Mouse (Mus musculus) cerebellum, postnatal 4 days (tissue): ENCODE measurements at regions not wholly inside any gene's neighbourhood (a gene's known extent, or its start where the extent isn't known, plus 50 kb on each side); places are given as distances from the start of the nearest gene placed in this dataset.
A peak's percentile ranks its signal among the peaks of the same experiment; 100 is the strongest.

Experiments
- DNase-seq, 2 experiments: peaks; one replicate each; pipeline ENCODE4 v3.0.0; 2022; ENCODE audit warnings: low spot score in 2 of 2, mixed read lengths in 1 of 2

DNA sequence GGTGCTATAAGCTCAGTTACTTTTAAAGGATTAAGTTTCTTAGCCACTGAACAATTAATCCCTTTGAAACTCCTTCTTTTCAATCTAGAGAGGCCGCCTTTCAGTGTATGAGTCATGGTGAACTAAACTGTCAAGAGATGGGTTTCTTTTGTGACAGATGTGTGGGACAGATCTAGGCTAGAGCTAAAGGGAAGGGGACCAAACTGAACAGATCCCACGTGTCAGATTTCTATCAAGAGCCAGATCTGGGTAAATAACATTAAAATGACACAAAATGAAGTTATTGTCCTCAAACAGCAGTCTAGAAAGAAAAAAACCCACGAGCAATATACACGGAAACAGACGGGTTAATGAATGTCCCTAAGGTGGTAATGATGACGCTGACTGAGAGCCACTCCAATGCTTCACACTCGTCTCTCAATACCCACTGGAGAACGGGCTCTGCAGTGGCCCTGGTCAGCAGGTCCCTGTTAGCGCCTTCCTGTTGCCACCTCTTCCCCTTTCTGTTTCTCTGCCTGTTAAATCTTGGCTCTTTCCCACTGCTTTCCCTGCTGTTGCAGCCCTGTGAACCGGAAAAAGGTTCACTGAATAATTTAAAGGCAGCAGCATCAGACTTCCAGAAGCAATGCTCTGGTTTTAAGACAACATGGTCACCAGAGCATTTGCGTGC, 52.7 kb upstream of the Rab3gap2 start:
- no peak for DNase-seq

DNA sequence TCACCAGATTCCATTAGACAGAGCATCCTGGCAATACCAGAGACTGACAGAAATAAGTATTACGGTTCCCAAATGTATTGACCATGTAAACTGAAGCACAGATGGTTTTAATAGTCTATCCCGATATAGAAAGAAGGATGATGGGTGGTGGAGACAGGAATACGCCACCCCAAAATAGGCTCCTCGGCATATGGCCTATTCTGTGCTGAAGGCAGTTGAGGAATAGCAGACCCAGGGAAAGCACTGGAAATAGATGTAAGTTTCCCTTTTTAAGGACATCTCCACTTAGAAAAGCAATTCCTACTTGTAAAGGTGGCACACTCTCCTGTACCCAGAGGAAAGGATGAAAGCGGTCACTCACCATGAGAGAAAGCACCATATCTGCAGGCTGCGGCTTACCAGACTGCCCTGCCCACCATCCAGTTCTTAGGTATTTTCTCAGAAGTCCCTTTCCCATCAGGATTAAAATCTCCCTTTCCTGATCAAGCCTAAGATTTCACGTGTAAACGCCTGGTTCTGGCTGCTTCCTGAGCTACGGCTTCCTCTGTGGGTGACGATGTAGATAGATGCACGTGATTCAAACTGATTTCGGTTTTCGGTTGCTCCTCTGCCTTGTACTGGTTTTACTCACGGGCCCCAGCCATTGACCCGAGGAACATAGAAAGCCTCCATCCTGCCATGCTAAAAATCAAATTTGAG, 53.3 kb upstream of the Rab3gap2 start:
- DNase-seq, result no peak

DNA sequence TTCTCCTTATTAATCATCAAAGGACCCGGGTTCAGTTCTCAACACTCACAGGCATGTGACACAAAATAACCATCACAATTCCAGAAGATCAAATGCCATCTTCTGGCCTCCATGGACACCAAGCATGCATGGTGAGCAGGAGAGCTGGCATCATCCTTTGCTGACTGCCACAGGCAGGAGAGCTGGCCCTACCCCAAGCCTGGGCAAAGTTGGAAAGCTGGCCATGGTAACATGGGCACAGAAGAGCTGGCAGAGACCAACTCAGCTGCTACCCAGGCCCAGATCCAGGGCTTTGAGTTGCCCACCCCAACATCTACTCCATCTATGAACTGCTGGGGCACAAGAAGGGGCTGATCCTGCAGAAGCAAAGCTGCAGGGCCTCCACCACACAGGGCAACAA, 59.1 kb upstream of the Rab3gap2 start:
- DNase-seq, result peak in 1 of 2 experiments; percentile 32

DNA sequence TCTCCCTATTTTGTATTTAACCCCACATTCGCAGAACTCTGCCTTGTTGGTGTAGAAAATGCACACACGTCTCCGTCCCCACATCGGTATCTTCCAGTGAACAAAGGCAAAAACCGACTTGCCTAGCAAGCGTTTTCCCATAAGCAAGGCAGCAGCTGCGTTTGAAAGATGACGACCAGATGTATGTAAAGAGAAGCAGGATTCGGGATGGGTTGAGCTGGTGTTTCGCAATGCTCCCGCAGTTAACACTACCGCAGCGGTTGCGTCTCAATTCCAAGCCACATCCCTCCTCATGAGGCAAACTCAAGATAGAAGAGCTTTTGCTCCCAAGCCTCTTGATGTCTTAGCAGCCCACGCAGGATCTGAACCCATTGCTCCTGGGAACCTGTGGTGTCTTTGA, 59.9 kb upstream of the Rab3gap2 start:
- DNase-seq, result no peak

DNA sequence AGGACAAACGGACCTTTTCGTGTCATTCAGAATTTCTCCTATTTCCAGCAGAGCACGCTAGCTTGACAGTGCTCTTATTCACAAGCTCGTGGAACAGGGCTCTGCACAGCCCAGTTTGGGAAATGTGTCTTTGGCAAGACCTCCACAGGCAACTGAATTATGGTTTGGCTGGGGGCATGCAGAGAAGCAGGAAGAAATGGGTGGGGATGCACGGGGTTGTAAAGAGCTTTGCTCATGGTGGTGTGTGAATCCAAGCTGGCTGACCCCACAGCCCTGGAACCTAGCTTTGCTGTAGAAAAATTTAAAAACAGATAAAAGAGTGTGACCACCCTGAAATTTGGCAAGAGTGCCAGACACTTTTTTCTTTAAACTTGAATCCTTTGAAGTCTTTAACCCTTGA, 63.6 kb upstream of the Rab3gap2 start:
- DNase-seq, result no peak

DNA sequence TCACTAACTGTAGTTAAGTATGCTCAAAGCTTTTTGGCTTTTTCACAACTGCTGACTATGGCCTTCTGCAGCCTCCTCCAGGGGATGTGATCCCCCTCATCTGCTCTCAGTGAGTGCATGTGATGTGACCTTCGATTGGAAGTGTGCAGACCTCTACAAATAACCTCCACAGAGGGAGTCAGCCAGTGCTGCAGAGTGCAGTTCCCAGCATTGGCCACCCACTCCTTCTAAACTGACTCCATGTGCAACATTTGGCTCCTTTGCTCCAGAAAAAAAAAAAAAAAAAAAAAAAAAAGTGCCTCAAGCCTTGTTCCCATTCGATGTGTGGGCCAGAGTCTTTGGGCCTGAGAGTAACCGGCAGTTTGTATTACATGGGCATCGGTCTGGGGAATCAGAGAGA, 75.7 kb upstream of the Rab3gap2 start:
- no peak for DNase-seq

DNA sequence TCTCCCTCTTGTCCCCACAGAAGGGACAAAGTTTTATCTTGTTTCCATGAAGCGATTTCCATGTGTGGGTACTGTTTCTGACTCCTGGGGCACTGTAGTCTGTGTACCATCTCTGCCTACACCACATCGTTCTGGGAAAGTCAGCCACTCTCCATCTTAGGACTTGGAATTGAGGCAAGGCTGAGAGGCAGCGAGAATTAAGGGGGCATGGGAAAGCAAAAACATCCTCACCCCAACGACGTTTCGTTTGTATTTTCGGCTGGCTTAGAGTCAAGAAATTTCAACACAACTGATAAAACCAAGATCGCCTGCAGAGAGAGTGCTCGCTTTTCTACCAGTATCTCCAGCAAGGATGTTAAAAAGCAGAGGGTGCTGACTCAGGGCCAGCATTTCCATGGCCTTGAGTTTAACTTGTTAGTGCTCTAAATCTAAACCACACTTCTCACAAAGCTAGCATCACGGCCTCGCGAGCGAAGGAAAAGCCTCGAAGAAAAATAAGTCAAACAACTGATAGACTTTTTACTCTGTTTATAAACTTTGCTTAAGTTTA, 78.1 kb upstream of the Rab3gap2 start:
- no peak for DNase-seq

DNA sequence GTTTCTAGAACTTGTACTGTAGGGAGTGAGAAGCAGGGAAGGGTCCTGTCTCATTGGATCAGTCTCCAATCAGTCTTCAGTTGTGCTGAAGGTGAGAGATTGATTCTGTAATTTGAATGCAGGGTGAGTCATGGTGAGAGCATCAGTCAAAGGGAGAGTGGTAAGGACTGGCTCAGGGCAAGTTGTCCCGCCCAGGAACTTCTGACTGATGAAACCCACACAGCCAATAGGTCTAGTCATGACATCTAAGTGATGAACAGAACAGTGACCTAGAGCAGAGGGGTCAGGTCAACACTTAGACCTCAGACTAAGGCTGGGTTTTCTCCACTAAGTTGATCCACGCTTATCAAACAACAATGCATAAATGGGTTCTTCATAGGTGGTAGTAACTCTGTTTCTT, 82.4 kb upstream of the Rab3gap2 start:
- DNase-seq, result no peak

DNA sequence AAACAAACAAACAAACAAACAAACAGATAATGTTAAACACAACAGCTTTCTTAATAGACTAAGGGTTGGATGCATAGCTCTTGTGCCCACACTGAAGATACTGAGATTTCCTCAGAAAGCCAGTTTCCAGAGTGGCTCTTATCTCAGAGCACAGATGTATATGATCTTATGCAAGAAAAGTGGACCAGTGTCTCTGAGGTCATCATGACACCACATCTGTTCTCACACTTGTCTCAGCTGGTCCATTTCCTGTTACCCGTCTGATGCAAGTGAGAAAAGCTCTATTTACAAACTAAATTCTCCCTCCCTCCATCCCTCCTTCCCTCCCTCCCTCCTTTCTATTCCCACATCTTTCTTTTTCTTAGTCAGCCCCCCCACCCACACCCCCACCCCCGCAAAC, 83.5 kb upstream of the Rab3gap2 start:
- DNase-seq, result no peak

DNA sequence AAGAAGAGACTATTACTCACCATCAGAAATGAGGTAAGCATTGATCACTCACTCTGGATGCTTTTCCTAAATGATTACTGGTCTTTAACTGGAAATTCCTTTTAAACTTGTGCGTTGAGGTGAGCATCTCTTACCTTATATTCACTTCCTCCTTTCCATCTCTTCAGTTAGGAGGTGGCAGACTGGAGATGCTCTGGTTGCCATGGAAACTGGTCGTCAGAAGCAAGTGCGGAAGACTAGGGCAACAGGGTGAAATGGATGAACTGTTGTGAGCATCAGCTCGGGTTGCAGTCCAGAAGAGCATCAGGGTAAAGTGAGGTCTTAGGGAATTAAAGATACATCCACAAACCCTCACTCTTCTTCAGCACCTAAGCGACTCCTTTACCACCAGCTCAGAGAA, 86.2 kb upstream of the Rab3gap2 start:
- no peak for DNase-seq

DNA sequence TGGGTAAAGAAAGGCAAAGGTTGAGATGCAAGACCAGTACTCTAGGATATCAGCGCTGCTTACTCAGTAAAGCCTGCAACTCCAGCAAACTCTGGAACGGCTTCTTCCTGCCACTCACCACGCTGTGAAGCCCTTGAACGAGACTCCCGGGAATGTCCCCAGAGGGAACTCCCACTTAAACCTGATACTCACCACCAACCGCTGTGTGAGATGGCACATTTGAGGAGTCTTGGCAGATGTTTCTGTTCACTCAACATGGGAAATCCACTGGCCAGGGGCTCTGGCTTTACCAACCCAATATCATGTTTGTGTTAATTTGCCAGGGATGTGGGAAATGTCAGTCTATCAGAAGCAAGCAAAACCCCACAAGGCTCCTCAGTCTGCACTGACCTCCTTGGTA, 90.2 kb upstream of the Rab3gap2 start:
- DNase-seq, result no peak

DNA sequence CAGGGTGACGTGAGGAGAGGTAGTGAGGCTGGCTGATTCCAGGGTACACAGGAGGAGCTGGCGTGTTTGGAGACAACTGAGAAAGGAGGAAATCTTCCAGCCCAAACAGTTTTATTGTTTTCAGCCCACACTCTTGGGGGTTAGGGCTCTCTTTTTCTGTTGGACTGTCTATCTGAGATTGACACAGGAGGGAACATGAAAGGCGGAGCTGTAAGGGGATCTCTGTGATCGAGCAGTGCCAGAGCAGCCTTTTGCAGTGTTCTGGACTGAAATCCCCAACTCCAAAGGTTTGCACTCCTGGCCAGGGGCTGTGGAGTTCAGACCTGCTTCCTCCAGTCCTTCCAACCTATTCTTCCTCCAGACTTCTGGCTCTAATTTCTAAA, 91.9 kb upstream of the Rab3gap2 start:
- no peak for DNase-seq

DNA sequence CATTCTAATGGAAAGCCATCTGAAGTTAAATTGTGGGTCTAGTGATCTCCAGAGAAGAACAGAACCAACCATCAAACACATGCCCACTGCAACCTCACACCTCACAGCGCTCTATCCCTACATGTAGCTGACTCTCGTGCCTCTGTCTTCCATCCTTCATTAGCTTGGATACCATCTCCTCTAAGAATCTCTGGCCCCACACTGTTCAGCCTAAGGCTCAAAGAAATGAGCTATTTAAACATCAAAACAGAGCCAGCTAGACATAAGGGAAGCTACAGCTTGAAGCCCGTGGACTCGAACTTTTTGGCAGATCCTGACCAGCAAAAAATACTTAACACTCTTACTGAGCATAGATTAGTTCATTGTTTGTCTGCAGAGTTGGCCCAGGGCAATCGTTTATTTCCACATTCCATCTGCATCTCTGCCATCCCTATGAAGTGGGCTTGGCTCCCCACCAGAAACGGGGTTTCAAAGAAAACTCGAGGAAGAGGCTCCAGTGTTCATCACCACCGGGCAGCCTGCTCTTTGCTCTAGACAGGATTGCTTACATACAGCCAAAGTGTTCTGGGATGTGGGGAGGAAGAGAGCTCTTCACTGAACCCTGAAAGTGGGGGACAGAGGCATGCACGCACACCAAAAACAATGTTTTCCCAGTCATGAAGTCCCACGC, 92.4 kb upstream of the Rab3gap2 start:
- peak in 1 of 2 experiments; percentile 24 for DNase-seq

DNA sequence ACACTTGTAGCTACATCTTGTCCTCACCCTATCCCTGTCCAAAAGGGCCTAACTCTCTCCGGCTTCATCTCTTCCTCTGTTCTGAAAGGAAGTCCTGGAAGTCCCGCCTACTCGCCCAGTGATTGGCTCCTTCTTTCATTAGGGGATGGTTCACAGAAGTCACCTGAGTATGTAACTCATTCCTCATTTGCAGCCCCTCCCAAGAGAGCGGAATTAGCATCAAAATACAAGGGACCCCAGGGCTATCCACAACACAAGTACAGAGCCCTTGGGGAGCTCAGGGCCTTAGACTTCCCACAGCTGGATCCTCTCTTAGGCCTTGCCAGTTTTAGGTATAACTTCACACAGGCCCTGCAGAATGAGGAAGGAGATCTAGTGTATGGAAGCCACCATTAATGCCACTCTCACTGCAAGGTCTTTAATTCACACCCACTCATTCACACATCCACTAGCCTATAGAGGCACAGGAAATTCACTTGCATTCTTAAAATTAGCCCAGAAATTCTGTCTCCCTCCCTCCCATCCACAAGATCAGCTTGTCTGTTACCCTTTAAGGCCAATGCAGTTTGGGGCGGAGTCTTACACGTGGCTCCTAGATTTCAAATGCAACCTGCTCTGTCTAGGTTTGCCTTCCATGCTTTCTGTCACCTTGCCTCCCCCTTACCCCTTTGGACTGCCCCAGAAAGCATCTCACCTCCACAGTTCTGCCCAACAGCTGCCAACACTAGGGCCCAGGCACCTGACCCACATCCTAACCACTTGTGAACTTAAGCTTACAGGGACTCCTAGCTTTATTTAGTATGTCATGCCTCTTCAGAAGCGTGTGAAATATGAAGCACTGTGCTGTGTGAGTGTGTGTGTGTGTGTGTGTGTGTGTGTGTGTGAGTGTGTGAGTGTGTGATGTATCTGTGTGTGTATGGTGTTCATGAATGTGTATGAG, 98.7 kb upstream of the Rab3gap2 start:
- no peak for DNase-seq

DNA sequence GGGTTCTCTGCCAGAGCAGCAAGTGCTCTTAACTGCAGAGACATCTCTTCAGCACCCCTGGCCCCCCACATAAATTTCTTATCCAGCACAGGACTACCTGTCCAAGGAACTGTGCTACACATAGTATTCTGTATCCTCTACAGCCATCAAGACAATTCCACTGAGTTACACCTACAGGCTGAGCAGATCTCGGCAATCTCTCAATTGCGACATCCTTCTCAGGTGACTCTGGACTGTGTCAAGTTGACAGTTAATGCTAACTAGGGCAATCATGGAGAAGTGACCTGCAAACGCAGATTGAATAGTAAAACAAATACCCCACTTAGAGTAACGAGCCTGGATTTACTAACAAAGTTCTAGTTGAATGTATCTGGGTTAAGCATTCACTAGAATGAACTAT, 100.1 kb upstream of the Rab3gap2 start:
- no peak for DNase-seq

DNA sequence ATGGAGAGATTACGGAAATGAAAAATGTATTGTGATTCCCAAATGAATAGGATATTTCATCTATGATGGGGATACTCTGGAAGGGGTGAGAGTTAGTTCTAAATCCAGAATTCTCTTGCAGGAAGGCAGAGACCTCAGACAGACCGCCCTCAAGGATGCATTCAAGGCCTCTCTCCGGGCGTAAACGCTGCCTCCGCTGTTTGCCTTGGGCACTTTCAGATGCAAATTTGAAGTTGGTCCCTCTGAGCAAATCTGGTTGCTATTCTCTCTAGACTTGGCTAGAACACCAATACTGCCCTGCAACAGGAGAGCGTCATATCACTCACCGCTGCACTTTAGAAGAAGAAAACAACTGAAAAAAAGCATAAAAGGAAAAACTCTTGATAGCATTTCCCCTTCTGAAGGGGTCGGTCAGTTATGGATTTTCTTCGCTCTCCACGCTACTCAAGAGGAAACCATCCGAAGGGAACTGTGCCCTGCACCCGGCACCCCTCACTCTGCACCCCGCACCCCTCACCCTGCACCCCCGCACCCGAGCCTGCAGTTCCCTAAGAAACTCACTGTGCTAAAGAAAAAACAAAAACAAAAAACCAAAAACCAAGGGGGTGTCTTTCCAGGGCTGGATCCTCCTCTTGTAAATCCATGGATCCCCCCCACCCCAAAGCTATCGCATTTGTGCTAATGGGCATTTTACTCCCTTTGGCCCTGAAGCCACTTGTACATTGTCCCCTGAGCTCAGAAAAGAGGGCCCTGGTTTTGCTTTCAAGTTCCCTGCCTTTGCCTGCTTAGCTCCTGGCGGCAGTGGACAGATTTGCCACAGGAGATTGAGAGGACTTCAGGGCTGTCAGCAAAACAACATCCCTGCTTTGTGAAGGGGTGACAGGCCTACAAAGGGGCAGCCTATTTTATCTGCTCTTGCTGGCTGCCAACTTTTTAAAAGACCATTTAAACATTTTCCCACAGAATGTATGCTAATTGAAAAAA, 99.9 kb upstream of the Mark1 start:
- DNase-seq, result no peak

DNA sequence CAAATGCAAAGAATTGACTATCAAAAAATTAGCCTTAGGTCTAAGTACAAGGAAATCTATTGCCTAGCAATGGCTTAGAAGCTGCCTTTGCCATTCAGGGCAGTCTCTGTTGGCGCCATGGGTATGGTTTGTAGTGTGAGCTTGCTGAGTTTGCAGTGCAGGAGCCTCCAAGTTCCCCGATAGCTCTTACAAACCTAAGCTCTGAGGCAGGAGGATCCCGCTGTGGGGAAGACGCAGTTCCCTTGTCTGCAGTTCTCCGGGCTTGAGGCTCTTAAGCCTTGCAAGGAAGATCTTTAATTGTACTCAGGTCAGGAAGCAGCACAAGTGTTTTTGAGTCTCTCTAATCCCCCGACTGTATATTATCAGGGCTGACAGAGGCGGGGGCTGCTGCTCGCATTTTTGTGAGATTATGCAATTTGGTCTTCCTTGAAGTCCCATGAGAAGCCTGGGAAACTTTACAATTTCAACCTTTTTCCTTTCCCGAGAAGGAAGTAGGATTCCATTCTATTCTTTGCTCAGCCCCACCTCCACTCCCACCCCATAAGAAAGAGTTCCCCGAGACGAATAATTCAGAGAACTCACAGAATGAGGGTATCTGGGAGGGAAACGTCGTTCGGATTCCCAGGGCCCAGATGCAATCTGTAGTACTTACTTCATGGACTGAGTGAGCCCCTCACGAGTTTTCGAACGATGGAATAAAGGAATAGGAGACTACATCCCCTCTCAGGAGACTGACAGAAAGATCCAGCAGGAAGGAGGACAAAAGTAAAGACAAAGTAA, 99.0 kb upstream of the Mark1 start:
- DNase-seq, result no peak

DNA sequence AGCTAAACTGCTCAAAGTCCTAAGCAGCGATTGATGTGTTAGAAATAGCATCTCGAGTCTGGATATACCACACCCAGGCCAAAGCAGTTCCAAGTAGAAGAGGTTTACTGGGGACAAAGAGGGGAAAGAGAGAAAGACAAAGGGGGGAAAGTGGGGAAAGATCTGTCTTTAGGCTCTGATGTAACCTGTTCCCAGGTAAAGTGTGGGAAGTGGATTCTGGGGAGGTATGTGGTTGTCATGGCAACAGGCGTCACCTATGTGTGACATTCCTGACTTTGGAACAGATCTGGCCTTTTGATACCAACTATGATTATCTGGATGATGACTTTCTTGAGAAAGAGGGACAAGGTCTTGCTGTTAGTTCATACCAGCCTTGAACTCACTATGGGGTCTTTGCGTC, 97.4 kb upstream of the Mark1 start:
- DNase-seq, result no peak

DNA sequence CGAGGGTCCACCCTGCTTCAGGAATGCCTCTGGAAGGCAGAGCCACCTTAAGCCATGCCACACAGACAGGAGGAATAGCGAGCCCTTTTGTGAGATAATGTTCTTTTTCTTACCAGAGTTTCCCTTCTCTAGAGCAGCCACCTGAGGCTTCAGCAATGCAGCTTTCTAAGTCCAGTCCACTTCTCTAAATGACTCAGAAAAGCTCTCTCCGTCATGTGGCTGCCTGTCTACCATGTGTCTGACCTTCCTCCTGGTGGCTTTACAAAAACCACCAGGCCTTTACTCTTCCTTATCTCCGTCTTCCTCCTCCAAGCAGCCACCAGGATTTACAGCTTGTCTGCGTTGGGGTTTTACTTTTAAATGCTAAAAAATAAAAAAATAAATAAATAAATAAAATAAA, 93.4 kb upstream of the Mark1 start:
- no peak for DNase-seq
